Mouse (Mus musculus): ENCODE results near the gene Clasrp.

Gene Clasrp

DNA sequence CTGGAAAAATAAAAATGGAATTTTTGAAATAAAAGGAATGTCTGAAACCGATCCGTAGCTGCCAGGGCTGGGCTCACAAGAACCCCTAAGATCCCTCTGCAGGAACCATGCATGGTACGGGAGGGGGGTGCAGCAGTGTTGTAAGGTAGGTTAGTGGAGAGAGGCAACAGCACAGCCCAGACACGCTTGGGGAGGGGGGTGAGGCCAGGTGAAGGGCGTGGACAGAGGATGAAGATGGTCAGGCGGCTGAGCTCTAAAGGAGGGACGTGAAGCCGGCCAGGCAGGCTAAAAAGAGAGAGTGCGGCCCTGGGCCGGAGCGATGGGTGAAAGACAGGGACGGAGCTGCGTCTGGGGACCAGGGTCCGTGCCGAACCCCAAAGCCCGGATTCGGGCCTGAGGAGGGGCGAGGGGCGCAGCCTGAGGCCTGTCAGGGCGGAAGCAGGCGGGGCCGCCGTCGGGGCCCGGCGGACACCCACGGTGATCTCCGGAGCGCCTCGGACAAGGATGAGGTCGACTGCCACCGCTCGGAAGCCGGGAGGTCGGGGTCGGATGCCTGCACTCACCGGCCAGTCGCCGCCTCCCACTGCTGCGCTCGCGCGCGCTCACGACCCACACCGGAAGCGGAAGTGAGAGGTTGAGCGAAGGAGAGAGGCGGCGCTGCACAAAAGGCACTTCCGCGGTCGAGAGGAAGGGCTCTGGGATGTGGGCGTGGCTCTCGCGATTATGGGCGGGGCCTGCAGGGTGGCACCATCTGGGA is at the start of gene Clasrp:
Clasrp (minus strand) TSS at position 638 of the 757 bp plus-strand sequence.
- peak; percentile 95 to 97 for DNase-seq (ENCODE audit: low spot score in 2 of 2)

DNA sequence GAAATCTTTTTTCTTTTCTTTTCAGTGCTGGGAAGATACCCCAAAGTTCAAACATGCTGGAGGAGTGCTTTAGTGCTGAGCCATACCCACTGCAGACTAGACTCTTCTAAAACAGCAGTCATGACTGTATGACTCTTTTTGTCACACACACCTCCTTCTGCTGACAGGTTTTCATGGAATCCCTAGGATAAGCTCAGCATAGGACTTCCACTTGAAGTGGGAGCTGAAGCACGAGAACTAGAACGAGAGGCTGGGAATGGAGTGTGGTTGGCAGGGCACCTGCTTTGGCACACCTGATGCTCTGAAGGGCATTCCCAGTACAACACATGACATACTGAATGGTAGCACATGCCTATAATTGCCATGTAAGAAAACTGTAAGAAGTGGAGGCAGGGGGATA is 48.3 kb upstream of the Clasrp start:
- DNase-seq (ENCODE audit: low spot score in 2 of 2): no peak

DNA sequence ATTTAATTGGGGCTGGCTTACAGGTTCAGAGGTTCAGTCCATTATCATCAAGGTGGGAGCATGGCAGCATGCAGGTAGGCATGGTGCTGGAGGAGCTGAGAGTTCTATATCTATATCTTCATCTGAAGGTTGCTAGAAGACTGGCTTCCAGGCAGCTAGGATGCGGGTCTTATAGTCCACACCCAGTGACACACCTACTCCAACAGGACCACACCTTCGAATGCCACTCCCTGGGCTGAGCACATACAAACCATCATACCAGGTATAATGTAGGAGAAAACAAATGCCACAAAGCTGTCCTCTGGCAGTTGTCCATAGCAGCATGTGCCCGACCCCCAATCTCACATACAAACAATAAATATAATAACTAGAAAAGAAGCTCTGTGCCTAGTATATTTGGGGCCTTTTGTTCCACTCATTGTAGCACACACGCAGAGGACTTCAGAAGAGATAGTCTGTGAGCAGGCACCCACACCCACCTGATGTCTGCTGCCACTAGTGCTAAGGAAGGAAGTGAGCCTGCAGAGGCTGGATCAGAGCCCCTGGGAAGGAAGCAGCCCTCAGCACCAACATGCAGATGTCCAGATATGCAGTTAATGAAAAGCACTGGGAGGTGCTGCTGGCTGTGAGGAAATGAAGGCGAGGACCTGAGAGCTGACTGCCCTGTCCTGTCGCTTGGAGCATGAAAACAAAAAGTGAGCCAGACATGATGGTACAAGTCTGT is 46.9 kb upstream of the Clasrp start:
- DNase-seq (ENCODE audit: low spot score in 2 of 2): no peak

DNA sequence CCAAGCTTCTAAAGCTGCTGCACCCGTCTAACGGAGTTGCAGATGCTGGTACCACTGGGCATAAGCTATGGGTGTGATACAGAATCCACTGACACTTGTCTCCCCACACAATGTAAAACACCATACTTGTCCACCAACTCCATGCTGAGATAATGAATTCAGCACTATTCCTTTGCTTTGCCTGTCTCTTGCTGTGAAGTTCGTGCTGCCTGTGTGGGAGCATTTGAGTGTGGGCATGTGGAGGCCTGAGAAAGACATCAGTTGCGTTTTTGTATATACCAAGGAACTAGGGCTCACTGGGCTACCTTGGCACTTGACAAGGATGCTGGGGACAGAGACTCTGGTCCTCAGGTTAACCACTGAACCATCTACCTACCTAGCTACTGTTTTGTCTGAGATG is 36.9 kb upstream of the Clasrp start:
- no peak for DNase-seq (ENCODE audit: low spot score in 2 of 2)

DNA sequence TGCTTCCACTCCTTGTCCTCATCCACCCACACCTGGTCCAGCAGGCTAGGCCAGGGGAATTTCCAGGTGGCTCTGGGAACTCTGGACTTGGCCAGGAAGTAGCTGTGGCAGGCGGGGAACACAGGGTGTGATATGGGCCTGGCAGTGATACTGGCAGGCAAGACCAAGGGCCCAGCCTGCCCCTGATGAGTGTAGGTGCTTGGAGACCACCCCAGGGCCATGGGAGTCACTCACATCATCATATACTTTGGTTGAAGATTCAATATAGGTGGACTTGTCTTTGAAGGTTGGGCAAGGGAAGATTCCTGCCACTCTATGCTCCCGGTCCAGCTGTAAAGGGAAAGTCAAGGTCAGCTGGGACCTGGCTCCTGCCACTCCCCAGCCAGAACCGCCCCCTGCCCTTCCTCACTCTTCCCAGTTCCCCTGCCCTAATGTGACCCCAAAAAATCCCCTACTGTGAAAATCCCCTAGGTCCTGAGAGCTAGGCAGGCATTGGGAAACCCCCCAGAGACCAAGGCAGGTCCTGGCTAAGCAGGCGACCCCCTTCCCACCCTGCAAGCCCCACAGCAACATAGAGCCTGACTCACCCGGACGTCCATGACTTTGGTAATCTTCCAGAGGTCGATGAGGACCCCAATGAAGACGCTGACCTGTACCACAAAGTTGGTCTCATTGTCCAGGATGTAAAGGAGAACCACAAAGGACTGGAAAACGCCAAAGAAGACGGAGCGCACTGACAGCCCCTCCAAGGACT is 31.0 kb upstream of the Clasrp start:
- no peak for DNase-seq (ENCODE audit: low spot score in 2 of 2)

DNA sequence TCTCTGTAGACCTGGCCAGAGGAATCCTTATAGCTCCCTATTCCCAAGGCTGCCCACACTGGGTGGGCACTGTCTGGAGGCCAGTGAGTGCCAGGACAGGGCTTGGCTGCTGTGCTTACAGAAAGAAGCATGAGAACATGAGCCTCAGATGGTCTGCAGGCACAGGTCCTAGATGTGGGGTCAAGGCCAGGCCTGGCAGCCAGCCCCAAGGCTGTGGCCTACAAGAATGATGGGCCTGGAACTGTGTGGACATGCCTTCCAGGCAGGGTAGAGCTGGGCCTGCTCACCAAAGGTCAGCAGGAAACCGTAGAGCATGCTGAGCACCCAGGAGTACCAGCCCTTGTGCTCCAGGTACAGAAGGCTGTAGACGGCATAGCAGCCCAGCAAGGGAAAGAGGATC is 30.3 kb upstream of the Clasrp start:
- DNase-seq (ENCODE audit: low spot score in 2 of 2): no peak

DNA sequence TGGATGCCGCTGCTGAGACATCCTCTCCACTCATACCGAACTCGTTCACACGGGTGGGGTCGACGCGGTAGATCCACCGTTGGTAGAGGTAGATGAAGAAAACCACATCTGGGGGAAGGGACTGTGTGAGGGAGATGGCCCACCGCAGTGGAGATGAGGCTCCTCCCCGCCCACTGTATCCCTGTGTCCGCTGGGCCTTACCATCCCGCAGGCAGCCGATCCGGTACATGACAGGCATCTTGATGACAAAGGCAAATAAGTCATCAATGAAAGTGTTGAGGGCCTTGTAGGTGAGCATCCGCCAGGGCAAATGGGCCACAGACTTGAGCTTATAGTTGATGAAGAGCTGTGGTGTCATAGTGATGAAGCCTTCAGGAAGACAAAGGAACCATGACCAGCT is 29.6 kb upstream of the Clasrp start:
- DNase-seq (ENCODE audit: low spot score in 2 of 2): no peak

DNA sequence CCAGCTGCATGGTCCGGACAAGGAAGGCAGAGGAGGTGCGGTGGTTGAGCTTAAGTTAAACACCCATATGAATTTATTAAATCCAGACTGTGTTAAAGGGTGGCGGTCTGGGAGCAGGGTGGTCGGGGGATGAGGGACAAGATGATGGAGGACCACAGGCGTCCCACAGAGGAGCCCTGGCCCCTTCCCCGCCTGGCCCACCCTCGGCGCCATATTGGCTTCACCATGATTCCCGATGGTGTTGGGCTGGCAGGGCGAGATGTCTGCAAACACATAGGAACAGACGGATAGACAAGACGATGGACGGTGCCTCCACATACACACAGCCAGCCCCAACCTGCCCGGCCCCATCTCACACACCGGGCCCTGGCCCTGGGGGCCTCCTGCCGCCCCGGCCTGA is 28.9 kb upstream of the Clasrp start:
- DNase-seq (ENCODE audit: low spot score in 2 of 2): no peak

DNA sequence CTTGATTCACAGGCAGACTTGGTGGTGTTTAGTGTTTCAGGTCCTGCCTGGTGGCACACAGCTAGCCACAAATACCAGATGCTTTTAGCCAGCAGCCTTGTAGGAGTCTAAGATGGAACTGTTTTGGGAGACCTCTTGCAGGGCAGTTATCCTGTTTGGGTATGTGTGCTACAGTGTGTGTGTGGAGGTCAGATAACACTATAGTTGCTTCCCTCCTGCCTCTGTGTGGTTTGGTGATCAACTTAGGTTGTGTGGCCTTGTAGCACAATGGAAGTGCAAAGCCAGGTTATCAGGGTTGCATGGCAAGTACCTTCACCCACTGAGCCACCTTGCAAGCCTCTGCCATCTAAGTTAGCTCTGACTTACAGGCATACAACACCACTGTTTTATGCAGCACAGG is 28.4 kb upstream of the Clasrp start:
- DNase-seq (ENCODE audit: low spot score in 2 of 2): no peak

DNA sequence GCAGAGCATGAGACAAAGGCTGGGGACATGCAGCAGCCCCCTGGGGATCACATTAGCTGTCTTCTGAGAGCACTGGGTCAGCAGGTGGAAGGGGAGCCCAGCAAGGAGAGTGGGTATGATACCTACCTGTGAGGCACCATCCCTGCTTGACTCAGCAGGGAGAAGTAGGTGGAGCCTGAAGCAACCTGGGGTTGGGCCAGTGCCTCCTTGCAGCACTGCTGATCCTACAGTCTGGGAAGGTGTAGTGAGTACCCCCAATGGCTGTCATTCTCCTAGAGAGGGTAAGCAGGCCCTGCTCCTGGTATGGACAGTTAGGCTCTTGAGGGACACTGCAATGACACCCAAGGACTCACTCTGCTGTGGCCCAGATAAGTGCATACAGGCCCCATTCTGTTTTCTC is 28.0 kb upstream of the Clasrp start:
- no peak for DNase-seq (ENCODE audit: low spot score in 2 of 2)

DNA sequence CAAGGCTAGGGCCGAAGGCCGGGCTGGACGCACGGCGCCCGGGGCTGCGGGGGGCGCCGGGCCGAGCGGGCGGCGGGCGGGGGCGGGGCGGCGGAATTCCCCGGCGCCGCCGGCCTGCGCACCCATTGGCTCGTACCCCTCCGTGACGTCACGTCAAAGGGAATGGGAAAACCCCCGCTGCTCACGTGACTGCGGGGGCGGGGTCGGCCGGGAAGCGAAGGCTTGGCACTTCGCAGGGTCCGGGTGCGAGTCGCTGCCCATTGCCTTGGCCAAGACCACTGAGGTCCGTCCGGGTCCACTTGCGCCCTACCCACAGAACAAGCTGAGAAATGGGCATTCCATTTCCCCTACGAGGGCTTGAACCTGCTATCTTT is 25.1 kb upstream of the Clasrp start, which contains the start of gene Relb:
Relb (minus strand) TSS at position 78 of the 374 bp plus-strand sequence.
- DNase-seq (ENCODE audit: low spot score in 2 of 2): peak; percentile 83

DNA sequence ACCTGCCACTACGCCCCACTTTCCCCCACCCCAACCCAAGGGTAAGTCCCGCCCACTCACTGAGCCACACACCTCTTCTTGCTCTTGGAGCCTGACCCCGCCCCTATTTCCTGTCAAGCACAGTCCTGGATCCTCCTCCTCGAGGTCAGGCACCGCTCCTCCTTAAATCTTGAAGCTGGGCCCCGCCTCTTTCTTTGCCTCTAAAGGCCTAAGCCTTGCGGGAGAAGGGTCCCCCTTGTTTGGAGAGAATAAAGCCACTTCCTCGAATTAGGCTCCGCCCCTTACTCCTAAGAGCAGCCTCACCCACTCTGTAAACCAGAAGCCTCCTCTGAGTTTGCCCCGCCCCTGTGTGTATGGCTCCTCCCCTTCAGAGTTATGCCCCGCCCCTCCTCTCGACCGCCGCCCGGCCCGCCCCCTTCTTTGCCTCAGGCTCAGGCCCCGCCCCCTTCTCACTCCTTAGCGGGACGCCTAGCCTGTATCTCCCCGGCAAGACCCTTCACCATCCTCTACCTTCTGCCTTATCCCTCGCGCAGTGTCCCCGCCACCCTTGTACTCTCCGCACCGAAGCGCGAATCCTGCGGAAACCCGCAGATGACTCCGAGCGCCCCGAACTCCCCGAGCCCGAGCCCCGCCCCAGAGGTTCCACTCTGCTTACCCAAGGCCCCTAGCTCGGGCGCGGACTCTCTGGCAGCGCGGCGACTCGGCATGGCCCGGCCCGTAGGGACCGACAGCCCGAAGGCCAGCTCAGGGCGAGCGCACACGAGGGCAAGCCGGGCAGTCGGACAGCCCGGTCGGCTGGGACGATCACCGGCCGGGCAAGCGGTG is 24.5 kb upstream of the Clasrp start:
- DNase-seq (ENCODE audit: low spot score in 2 of 2): peak; percentile 94 to 97

DNA sequence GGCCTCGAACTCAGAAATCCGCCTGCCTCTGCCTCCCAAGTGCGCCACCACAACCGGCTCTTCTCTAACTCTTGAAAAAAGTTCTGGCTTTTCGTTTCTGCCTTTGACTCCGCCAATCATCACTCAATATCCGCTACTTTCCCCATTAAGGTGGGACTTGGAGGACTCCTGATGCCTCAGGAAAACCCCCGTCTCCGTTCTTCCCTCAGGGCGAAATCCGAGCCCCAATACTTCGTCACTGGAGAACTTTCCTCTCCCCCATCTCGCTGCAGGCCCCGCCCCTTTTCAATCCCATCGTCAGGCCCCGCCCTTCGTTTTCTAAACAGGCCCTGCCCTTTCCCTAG is 23.9 kb upstream of the Clasrp start:
- DNase-seq (ENCODE audit: low spot score in 2 of 2): no peak

DNA sequence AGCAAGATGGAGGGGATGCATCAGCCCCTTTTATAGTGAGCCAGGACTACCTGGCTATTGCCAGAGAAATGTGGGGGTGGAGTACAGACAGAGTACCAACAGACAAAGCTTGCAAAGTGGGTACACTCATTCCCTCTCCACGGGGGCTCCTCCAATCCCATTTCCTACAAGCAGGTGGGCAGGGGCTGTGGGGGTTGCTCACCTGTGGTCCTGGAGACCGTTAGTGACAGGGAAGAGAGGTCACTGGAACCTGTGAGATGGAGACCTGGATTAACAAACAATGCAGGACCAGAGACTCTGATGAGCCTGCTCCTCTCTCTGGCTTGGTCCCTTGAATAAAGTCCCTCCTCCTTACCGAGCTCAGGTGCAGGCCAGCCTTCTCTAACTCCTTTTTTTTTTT is 23.4 kb upstream of the Clasrp start:
- no peak for DNase-seq (ENCODE audit: low spot score in 2 of 2)

DNA sequence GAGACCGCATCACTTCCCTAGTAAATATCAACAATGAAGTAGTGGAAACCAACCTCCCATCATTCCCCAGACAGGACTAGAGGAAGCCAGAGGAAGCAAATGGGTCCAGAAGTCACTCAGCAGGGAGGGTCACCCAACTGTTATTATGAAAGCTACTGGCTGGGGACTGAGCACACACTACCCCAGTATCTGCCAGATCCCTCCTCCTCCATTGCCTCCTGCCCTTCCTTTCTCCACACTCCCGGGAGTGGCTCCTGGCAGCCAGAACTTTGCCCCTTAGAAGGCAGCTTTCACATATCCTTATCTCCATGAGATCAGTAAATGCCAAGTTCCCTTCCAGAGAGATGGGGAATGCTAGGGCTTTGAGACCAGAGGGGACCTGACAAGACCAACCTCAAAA is 19.1 kb upstream of the Clasrp start:
- DNase-seq (ENCODE audit: low spot score in 2 of 2): no peak

DNA sequence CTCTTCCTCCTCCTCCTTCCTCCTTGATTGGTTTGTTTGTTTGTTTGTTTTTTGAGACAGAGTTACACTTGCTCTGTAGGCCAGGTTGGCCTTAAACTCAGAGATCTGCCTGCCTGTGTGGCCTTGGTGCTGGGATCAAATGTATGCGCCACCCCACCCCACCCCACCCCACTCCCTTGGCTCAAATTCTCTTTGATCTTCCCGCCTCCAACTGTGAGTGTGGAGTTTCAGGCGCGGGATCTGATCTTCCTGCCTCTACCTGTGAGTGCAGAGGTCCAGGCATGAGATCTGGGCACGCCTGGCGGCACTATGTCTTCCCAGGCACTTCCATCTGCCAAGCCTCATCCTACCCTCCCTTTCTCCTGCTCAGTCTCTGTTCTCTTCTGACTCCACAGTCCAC is 18.0 kb upstream of the Clasrp start:
- DNase-seq (ENCODE audit: low spot score in 2 of 2): no peak

DNA sequence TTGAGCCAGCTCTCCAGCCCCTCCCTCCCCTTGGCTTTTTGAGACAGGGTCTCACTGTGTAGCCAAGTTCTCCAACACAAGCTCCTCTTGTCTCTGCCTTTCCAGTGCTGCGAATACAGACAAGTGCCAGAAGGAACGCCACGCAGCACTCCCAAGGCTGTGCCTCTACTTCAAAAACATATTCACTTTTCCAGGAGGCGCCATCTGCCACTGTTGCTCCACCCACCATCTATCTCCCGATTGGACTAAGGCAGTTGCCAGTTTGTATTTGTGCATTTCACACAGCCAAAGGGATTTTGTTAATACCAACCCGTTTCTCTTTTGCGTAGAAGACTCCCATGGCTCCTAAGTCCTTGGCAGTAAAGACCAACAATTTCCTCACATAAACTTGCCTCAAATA is 16.5 kb upstream of the Clasrp start:
- DNase-seq (ENCODE audit: low spot score in 2 of 2): no peak

DNA sequence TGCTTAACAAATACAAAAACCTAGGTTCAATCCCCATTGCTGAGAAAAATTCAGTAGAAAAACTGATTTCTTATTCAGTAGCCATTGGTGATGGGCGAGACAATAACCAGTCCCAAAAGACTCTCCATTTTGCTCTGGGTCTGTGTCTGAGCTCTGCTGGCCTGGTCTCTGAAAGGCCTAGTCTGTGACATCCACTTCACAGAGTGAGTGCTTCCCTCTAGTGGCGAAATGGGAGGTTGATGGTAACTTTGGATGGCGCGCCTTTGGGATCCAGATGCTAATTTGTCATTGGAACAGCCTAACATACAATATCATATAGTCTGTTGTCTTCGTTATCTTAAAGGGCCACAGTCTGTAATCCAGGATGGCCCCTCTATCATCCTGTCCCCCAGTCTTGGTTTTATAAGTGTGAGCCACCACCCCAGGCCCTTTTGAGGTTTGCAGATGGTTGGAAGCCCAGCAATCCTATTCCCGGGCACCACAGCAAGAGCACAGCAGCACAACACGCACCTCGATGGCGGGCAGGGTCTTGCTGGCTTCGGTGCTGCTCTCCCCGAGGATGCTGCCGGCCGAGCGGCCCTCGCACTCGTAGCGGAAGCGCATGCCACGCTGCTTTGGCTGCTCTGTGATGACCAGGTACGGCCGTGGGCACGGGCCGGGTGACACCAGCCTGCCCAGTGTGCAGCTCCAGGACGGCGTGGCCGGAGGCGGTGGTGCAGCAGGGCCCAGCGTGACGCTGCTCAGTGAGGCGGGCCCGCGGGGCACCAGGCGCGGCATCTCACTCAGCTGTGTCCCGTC is 14.9 kb upstream of the Clasrp start:
- peak; percentile 48 to 70 for DNase-seq (ENCODE audit: low spot score in 2 of 2)

DNA sequence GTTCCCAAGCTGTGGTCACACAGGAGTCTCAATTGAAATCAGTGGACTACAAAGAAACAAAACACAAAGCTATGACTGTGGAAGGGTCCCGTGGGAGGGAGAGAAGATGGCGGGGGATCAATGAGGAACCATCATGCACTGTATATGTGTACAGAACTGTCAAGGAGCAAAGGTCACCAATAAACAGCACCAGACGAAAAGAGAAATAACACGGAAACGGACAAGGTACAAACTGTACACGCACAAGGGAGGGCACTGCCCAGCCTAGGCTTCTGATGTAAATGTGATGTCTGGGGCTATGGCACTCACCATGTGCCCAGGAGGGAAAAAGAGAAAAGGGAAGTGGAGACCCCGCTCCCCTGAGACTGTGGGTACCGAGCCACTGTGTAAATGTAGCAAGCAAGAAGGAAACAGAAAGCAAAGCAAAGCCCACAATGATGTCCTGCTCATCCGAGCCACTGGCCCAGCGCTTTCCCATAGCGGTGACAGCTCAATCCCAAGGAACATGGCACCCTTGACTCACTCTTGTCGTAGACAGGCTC is 10.8 kb upstream of the Clasrp start:
- no peak for DNase-seq (ENCODE audit: low spot score in 2 of 2)

DNA sequence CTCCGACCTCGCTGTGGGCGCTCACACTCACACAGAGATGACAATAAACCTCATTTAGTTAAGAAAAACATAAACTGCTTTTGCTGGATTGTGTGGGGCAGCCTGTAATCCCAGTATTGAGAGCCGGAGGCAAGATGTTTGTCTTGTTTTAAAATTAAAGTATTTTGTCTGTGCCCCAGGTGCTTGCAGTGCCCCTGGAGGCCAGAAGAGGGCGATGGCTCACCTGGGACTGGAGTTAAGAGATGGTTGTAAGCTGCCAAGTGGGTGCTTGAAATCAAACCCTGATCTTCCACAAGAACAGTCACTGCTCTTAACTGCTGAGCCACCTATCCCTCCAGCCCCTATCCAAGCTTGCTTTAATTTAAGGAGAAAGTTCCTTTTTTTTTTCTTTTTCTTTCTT is 6.7 kb upstream of the Clasrp start:
- DNase-seq (ENCODE audit: low spot score in 2 of 2): no peak

Measured in thymus, postnatal 10 days (tissue).